Mouse (Mus musculus): ENCODE measurements around the gene Tle4.

DNA sequence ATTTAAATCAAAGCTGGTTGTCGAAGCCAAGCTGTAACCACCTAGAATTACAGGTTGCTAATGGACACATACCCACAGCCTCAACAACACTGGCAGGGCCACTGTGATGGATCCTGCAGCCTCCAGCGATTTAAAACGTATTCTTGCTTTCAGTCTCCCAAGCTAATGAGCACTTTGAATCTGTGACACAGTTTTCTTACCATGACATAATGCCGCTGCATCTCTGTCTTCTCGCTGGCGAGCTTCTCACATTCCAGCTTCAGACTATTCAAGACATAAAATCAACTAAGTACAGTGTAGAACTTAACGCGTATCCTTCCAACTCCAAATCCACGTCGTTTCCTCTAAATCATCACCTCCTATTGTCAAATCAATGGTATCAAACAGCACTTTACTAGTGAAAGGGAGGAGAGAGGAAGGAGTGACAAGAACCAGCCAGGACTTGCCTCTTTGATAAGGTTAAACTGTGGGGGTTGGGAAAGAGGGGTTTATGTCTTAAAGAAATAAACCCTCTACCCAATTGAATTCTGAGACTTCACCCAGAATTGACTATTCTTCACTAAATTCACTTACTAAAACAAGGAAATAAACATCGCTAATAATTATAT is 2.4 kb downstream of the Tle4 start:
- TF ChIP-seq CTCF (IDR thresholded peaks at IDR 0.05) (no peak), EP300 (IDR thresholded peaks at IDR 0.05; ENCODE audit: insufficient read depth, low read depth, low read length) (no peak), POLR2A (IDR thresholded peaks at IDR 0.05; ENCODE audit: insufficient read depth, low read depth, low read length) (no peak)

All from heart, adult 2 months (tissue).